Mouse (Mus musculus) lung, postnatal 0 days (tissue): ENCODE data around the gene Plekha5.

Source experiments
- CTCF ChIP-seq: IDR thresholded peaks from 2 replicates; pipeline ENCODE4 v1.5.1; 2016; ENCODE audit warnings: antibody characterized with exemption, mild to moderate bottlenecking
- EP300 ChIP-seq: IDR thresholded peaks from 2 replicates; pipeline ENCODE4 v1.6.1; 2016; ENCODE audit warnings: antibody characterized with exemption, mild to moderate bottlenecking, control low read depth

GRCm38 (mm10) chr6:140423041-140423845 lies 611 bp upstream of the Plekha5 start:
- TF ChIP-seq CTCF = no peak
- TF ChIP-seq EP300 = no peak
